Mouse (Mus musculus) liver, embryonic 14.5 days (tissue): ENCODE data around the gene Cd244a.

Source experiments
- CTCF ChIP-seq: IDR thresholded peaks from 2 replicates; pipeline ENCODE4 v1.5.1; 2016; ENCODE audit warnings: antibody characterized with exemption, low read depth, control low read depth
- EP300 ChIP-seq: IDR thresholded peaks from 2 replicates; pipeline ENCODE4 v1.6.1; 2016; ENCODE audit warnings: antibody characterized with exemption, low read depth

DNA sequence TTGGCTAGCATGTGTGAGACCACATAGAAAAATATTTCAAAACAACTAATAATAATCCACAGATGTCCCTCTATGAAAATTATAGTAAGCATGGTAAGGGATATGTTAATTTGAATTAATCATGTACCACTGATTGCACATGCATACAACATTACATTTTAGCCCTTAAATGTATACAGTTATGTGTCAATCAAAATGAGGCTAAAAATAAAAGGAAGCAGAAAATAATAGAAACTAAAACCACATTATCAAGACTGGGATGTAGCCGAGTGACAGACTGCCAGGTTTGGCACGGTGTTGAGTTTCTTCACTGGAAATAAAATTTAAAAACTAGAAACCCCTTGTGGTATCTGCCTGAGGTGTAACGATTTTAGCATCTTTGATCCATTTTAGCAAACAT lies 60.7 kb downstream of the Cd244a start:
- TF ChIP-seq CTCF (no peak), EP300 (no peak)
